Mouse (Mus musculus): ENCODE measurements at regions not wholly inside any gene's neighbourhood (a gene's known extent, or its start where the extent isn't known, plus 50 kb on each side); places are given as distances from the start of the nearest gene placed in this dataset.

DNA sequence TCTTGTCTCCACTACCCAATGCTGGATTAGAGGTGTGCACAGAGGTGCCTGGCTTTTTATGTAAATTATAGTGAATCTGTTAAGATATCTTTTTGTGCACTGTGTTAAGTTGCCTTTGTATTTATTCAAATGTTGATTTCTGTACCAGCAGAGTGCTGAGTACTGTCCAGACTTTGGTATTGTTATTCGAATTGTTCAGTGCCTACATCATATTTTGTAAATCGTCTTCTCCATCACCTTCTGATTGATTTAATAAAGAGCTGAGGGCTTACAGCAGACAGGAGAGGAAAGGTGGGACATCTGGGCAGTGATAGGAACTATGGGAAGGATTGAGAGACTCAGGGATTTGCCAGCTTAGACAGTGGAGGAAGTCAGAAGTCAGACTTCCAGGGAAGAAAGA is 270.2 kb upstream of the Kazn start:
- Histone ChIP-seq H3K27ac (ENCODE audit: insufficient read depth, low read depth, low read length) (no peak overlapping the region), H3K4me3 (ENCODE audit: insufficient read depth, low read length) (no peak overlapping the region), H3K4me1 (ENCODE audit: control insufficient read depth, insufficient read depth, low read length) (no peaks in the 10 kb centered on the region)
- no peak for TF ChIP-seq POLR2A (IDR thresholded peaks at IDR 0.05; ENCODE audit: borderline replicate concordance, low read depth, low read length)
- TF ChIP-seq CTCF (IDR thresholded peaks at IDR 0.05; ENCODE audit: low read depth, low read length), result no peak

DNA sequence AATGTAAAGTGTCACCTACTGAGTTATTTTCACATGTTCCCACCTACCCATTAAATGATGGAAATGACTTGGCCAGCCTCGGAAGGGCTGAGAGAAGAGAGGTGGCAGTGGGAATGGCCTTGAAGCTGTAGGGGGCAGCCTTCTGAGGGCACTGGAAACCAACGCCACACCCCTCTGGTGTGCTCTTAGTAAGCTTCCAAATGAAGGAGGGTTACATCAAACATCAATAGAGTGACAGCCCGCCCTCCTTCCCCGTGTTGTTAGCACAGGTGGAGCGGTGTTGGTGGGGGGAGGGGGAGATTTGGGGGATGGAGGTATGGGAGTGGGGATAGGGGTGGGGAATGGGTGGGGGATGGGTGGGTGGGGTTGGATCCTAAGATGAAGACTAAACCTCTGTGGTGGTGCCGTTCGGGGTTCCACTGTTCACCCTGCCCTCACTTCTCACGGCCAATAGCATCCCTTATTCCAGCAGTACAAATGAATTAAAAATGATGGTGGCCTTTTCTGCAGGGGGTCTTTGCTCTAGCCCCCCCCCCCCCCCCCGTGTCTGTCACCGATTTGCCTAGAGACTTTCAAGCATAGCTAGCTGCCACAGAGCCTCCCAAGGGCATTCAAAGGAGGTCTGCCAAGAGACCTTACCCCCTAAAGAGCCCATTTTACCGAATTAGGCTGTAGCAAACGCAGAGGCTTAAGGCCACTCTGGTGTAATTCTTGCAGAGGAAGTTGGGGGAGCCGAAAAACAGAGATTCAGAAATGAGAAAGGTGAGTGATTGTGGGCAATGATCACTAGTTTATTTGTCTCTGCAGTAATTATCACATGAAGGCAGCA is 267.4 kb upstream of the Kazn start:
- H3K4me3 ChIP-seq (ENCODE audit: insufficient read depth, low read length), result no peak overlapping the region
- no peak overlapping the region for H3K27ac ChIP-seq (ENCODE audit: insufficient read depth, low read depth, low read length)
- H3K4me1 ChIP-seq (ENCODE audit: control insufficient read depth, insufficient read depth, low read length), result no peaks in the 10 kb centered on the region
- TF ChIP-seq POLR2A (IDR thresholded peaks at IDR 0.05; ENCODE audit: borderline replicate concordance, low read depth, low read length) (no peak), CTCF (IDR thresholded peaks at IDR 0.05; ENCODE audit: low read depth, low read length) (no peak)

- Histone ChIP-seq H3K4me1 (ENCODE audit: control insufficient read depth, insufficient read depth, low read length) (no peaks in the 10 kb centered on the region), H3K4me3 (ENCODE audit: insufficient read depth, low read length) (no peak overlapping the region), H3K27ac (ENCODE audit: insufficient read depth, low read depth, low read length) (no peak overlapping the region)
- TF ChIP-seq POLR2A (IDR thresholded peaks at IDR 0.05; ENCODE audit: borderline replicate concordance, low read depth, low read length) (no peak), CTCF (IDR thresholded peaks at IDR 0.05; ENCODE audit: low read depth, low read length) (no peak)
Observed at GRCm38 (mm10) chr4:142503761-142504160, 264.6 kb upstream of the Kazn start.

- TF ChIP-seq CTCF (IDR thresholded peaks at IDR 0.05; ENCODE audit: low read depth, low read length) (no peak), POLR2A (IDR thresholded peaks at IDR 0.05; ENCODE audit: borderline replicate concordance, low read depth, low read length) (no peak)
- H3K4me1 ChIP-seq (ENCODE audit: control insufficient read depth, insufficient read depth, low read length), result no peaks in the 10 kb centered on the region
- H3K27ac ChIP-seq (ENCODE audit: insufficient read depth, low read depth, low read length), result no peak overlapping the region
- no peak overlapping the region for H3K4me3 ChIP-seq (ENCODE audit: insufficient read depth, low read length)
Observed at GRCm38 (mm10) chr4:142501177-142501576, 262.0 kb upstream of the Kazn start.

- TF ChIP-seq CTCF (IDR thresholded peaks at IDR 0.05; ENCODE audit: low read depth, low read length), result no peak
- no peak for TF ChIP-seq POLR2A (IDR thresholded peaks at IDR 0.05; ENCODE audit: borderline replicate concordance, low read depth, low read length)
- Histone ChIP-seq H3K4me1 (ENCODE audit: control insufficient read depth, insufficient read depth, low read length) (no peaks in the 10 kb centered on the region), H3K27ac (ENCODE audit: insufficient read depth, low read depth, low read length) (no peak overlapping the region), H3K4me3 (ENCODE audit: insufficient read depth, low read length) (no peak overlapping the region)
Observed at GRCm38 (mm10) chr4:142500541-142500940, 261.3 kb upstream of the Kazn start.

DNA sequence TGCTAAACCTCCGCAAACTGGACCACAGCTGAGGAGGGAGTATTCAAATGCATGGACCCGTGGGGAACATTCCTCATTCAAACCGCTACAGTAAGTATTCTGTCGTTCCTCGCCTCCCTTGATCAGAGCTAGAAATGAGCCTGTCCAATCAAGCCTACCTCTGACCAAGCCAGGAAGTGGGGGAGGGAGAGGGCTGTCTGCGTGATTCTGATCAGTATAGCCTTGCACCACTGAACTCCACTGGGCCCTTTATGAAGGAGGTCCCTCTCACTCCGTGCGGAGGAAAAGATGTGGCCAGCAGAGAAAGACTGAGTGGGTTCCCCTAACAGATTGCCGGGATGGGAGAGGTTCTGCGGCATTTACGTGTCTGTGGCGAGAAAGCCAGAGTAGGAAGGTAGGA is 257.4 kb upstream of the Kazn start:
- Histone ChIP-seq H3K4me1 (ENCODE audit: control insufficient read depth, insufficient read depth, low read length) (no peaks in the 10 kb centered on the region), H3K4me3 (ENCODE audit: insufficient read depth, low read length) (no peak overlapping the region), H3K27ac (ENCODE audit: insufficient read depth, low read depth, low read length) (no peak overlapping the region)
- TF ChIP-seq POLR2A (IDR thresholded peaks at IDR 0.05; ENCODE audit: borderline replicate concordance, low read depth, low read length), result no peak

GRCm38 (mm10) chr4:142492926-142493492 is 253.8 kb upstream of the Kazn start:
- Histone ChIP-seq H3K4me3 (ENCODE audit: insufficient read depth, low read length) (no peak overlapping the region), H3K4me1 (ENCODE audit: control insufficient read depth, insufficient read depth, low read length) (no peaks in the 10 kb centered on the region), H3K27ac (ENCODE audit: insufficient read depth, low read depth, low read length) (no peak overlapping the region)
- TF ChIP-seq POLR2A (IDR thresholded peaks at IDR 0.05; ENCODE audit: borderline replicate concordance, low read depth, low read length) (no peak), CTCF (IDR thresholded peaks at IDR 0.05; ENCODE audit: low read depth, low read length) (no peak)

DNA sequence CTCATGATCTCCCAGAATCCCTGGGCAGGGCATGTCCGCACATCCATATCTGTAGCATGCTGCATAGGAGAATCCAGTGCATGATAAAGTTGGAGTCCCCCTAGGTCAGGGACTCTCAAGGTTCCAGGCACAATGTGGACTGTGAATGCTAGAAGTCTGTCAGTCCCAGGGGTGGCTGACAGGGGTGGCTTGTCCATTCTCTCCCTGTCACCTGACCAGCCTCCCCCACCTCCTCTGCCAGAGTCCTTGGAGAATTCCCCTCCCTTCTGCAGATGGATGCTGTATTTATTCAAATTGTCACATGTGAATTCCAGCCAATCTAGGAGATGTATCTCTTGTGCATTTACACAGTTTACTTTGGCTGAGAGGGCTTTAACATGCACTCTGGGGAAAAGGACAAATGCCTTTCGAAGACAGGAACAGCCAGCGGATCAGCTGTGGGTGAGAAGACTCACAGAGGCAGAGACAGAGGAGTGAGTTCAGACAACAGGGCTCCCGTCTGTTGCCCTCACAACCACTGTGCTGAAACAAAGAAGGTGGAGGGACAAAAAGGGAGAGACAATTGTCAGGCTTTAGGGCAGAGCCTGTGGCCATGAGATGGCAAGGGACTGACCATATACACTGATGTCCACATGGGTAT is 246.7 kb upstream of the Kazn start:
- Histone ChIP-seq H3K4me3 (ENCODE audit: insufficient read depth, low read length) (no peak overlapping the region), H3K27ac (ENCODE audit: insufficient read depth, low read depth, low read length) (no peak overlapping the region), H3K4me1 (ENCODE audit: control insufficient read depth, insufficient read depth, low read length) (no peaks in the 10 kb centered on the region)
- TF ChIP-seq POLR2A (IDR thresholded peaks at IDR 0.05; ENCODE audit: borderline replicate concordance, low read depth, low read length) (no peak), CTCF (IDR thresholded peaks at IDR 0.05; ENCODE audit: low read depth, low read length) (no peak)

- H3K27ac ChIP-seq (ENCODE audit: insufficient read depth, low read depth, low read length), result no peak overlapping the region
- no peak overlapping the region for H3K4me3 ChIP-seq (ENCODE audit: insufficient read depth, low read length)
- TF ChIP-seq POLR2A (IDR thresholded peaks at IDR 0.05; ENCODE audit: borderline replicate concordance, low read depth, low read length) (no peak), CTCF (IDR thresholded peaks at IDR 0.05; ENCODE audit: low read depth, low read length) (no peak)
Observed at GRCm38 (mm10) chr4:142475632-142476031, 236.4 kb upstream of the Kazn start.

DNA sequence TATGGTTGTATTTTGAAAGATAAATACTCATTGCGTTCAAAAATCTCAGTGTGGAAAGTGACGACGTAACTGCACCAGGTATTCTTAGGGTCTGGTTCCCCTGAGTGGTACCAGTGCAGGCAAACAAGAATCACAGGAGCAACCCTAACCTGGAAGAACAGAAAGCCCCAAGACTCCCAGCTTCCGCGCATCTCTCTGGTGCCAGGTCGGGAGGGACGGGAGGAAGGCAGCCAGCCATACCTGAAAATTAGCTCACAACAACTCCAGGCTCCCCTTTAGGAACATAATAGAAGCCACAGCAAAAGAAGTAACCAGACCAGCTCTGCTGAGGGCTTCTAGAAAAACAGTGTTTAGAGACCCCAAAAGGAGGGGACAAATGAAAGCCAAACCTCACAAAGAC is 235.4 kb upstream of the Kazn start:
- TF ChIP-seq POLR2A (IDR thresholded peaks at IDR 0.05; ENCODE audit: borderline replicate concordance, low read depth, low read length) (no peak), CTCF (IDR thresholded peaks at IDR 0.05; ENCODE audit: low read depth, low read length) (no peak)
- H3K4me1 ChIP-seq (ENCODE audit: control insufficient read depth, insufficient read depth, low read length), result no peaks in the 10 kb centered on the region
- no peak overlapping the region for H3K27ac ChIP-seq (ENCODE audit: insufficient read depth, low read depth, low read length)
- no peak overlapping the region for H3K4me3 ChIP-seq (ENCODE audit: insufficient read depth, low read length)

More at GRCm38 (mm10) chr4:142475632-142476031, 236.4 kb upstream of the Kazn start:
- no peaks in the 10 kb centered on the region for H3K4me1 ChIP-seq (ENCODE audit: control insufficient read depth, insufficient read depth, low read length)
